Mouse (Mus musculus) bone marrow, adult 2 months (tissue): Measurements from ENCODE around the gene Stk10.

Source experiments
- CTCF ChIP-seq: fragments of 200-500 bp; IDR thresholded peaks from 2 replicates; pipeline ENCODE4 v1.5.1; 2011; ENCODE audit warnings: low read length, control low read depth; ENCODE audit not compliant: control insufficient read depth, insufficient read depth
- POLR2A ChIP-seq: fragments of 200-500 bp; IDR thresholded peaks from 2 replicates; pipeline ENCODE4 v1.6.1; 2011; ENCODE audit warnings: low read depth, mild to moderate bottlenecking, control low read depth, low read length, borderline replicate concordance; ENCODE audit not compliant: control insufficient read depth

DNA sequence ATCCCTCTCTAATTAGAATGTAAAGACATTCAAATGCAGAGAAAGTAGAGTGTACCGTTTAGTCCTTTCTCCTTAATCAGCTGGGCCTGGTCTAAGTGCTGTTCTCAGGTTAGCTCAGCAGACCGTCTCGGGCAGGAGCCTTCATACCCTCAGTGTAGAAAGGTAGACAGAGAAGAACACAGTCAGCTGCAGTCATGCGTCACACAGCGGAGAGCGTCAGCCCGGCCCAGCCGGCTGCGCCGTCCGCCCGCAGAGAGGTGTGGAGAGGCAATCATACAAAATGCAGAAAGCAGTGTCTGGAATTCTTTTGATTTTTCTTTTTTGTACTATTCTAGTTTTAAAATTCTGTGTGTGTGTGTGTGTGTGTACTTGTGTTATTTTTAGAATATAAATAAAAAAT lies 12.5 kb downstream of the Stk10 start:
- TF ChIP-seq POLR2A (no peak), CTCF (no peak)
